Mouse (Mus musculus) midbrain, embryonic 10.5 days (tissue): ENCODE data around the gene Cfap45. TPM values are rescaled to one million over a fixed set of nuclear protein-coding genes. Genes with fewer than 3 reads are reported as not detected.

Experiments used
- DNase-seq: peaks from one replicate; pipeline ENCODE4 v3.0.0-alpha.2; 2017; ENCODE audit warnings: low spot score
- H3K27ac ChIP-seq: fragments of 300-500 bp; sonication (generic); replicated peaks from 2 replicates; pipeline ENCODE4 v1.5.1; 2016; ENCODE audit warnings: mild to moderate bottlenecking
- H3K27me3 ChIP-seq: fragments of 300-500 bp; sonication (generic); 2 replicates; pipeline ENCODE4 v1.6.1; 2016; ENCODE audit warnings: low read depth, mild to moderate bottlenecking; ENCODE audit not compliant: poor library complexity, severe bottlenecking
- H3K36me3 ChIP-seq: fragments of 300-500 bp; sonication (generic); 2 replicates; pipeline ENCODE4 v1.6.1; 2016; ENCODE audit warnings: mild to moderate bottlenecking, moderate library complexity
- H3K4me1 ChIP-seq: fragments of 300-500 bp; sonication (generic); 2 replicates; pipeline ENCODE4 v1.6.1; 2016
- H3K4me3 ChIP-seq: fragments of 300-500 bp; sonication (generic); 2 replicates; pipeline ENCODE4 v1.5.1; 2016; ENCODE audit warnings: mild to moderate bottlenecking, moderate library complexity
- H3K9me3 ChIP-seq: fragments of 300-500 bp; sonication (generic); replicated peaks from 2 replicates; pipeline ENCODE4 v1.6.1; 2016; ENCODE audit warnings: mild to moderate bottlenecking
- WGBS: fragments of 180-500 bp; shearing (Covaris S2); methylation state at CpG from one replicate; pipeline ENCODE4 v1.1.7; 2016; 5-methylcytosine and 5-hydroxymethylcytosine counted together
- polyA plus RNA-seq: library from polyadenylated mRNA; unstranded; fragments of >200 nt; fragmentation: Nextera tagmentation; extraction: Ambion mirVana; gene quantifications from 2 replicates; pipeline ENCODE4 v1.2.1, GENCODE M21; 2016

The Cfap45 gene
- polyA plus RNA-seq = 1.0 and 1.7 TPM in 2 replicates

DNA sequence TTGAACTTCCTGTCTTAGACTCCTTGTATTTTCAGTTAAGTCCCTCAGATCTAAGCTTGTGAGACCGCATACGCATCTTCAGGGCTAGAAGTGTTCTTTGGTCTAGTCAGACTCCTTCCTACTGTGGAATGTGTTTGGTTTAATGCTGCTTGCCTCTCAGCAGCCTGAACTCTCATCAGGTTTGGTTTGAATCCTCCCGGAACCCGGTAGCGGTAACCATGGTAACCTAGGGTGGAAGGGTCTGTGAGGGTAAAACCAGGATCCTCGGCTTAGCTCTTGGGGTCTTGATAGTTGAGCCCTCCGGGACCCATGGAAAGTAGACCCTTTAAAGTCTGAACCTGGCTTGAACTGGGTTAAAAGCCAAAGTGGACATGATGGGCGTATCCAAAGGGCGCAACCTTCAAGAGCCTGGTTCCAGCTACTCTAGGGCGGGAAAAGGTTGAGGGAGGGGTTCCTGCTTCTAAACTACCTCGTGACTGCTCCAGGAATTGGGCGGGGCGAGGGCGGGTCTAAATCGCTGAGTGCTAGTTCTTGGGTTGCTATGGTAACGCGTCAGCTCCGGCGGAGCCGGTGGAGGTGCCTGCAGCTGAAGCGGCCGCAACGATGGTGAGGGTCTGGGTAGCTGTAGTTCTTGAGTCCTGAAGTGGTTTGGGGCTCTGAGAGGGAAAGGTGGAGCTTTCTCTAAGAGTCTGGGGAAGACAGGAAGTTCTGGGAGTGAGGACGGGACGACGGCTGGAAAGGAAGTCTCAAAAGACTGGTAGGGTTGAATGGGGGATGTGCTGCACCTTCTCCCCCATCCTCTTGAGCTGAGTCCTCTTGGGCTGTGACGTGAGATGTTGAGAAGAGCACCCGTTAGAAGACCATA, at the start of gene Cfap45:
TSS of gene Cfap45 (plus strand) at position 226 of the 865 bp plus-strand sequence.
- Histone ChIP-seq H3K4me3 (peak within 1 kb of the TSS; percentile 47), H3K4me1 (peaks cover 32% of the 10 kb centered on the region), H3K27ac (peak within 1 kb of the TSS; percentile 81), H3K9me3 (peaks cover 9% of the 10 kb centered on the region; the same call in 1 of the 2 replicates), H3K36me3 (no peaks in the 10 kb centered on the region), H3K27me3 (peaks cover 37% of the 10 kb centered on the region)
- 2% methylated on average over 28 of the region's 28 CpGs for WGBS
- peak; percentile 94 for DNase-seq

DNA sequence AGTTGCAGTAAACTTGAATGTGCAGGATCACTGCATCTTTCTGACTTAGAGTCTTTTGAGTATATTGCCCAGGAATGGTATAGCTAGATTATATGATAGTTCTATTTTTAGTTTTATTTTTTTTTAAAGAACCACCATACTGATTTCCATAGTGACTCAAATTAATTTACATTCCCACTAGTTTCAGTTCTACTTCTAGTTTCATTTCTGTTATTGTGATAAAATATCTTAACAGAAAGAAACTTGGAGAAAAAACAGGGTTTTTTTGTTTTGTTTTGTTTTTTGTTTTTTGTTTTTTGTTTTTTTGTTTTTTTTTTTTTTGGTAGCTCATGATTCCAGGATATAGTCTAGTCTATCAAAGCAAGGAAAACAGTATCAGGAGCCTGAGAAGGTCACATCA, 47.7 kb upstream of the Cfap45 start:
- no peak for DNase-seq
- Histone ChIP-seq H3K36me3 (no peaks in the 10 kb centered on the region), H3K27me3 (no peaks in the 10 kb centered on the region), H3K27ac (no peak overlapping the region), H3K4me3 (no peak overlapping the region), H3K4me1 (0 out of 2 replicates have a peak, but pooled peaks cover 3% of the 10 kb centered on the region), H3K9me3 (no peaks in the 10 kb centered on the region)

DNA sequence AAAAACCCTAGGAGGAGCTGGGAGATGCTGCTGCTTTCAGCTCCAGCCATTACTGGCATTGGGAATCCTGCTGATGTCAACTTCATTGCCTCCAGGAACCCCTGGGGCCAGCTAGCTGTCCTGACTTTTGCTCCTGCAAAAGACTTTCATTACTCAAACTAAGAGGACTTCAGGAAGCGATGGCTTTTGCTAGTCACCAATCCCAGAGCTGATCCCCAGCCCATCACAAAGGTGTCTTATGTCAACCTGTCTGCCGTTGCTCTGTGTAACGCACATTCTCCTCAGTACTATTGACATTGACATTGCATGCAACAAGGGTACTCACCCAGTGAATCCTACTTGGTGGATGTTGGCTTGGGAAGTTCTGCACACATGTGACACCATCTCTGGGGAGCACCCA, 46.4 kb upstream of the Cfap45 start:
- no peak for DNase-seq
- Histone ChIP-seq H3K4me1 (0 out of 2 replicates have a peak, but pooled peaks cover 3% of the 10 kb centered on the region), H3K27me3 (0 out of 2 replicates have a peak, but pooled peaks cover 6% of the 10 kb centered on the region), H3K4me3 (no peak overlapping the region), H3K9me3 (no peaks in the 10 kb centered on the region), H3K27ac (no peak overlapping the region), H3K36me3 (no peaks in the 10 kb centered on the region)
- 73% methylated on average over 3 of the region's 3 CpGs for WGBS

DNA sequence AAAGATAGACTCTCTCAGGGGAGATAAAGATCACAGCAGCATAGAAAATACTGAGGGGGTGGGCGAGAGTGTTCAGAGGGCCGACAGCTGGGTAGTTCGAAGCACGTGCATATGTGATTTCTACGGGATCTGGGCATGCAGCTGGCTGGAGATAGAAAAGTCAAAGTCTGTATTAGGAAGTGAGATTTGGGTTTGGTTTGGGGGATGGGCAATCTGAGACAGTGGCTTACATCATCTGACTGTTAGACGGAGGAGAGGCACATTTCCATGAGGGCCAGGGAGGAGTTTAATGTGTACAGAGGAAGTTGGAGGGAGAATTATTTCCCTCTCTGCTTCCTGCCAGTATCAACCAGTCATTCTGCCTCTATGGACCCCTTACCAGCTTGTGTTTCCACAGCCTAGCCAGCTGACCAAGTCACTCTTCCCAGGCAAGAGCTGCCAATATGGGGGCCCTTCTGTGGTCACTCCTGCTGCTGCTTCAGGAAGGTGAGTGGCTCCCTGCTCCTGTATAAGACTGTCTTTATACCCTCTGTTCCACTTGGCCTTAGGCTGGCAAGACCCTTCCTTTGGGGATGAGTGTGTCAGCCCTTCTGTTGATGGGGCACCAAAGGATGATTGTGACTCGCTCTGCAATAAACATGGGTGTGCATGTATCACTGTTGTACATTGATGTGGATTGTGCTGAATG, 45.4 kb upstream of the Cfap45 start, which contains the start of gene Slamf9:
TSS of gene Slamf9 (plus strand) at position 305 of the 688 bp plus-strand sequence.
- Histone ChIP-seq H3K27me3 (peaks cover 12% of the 10 kb centered on the region), H3K9me3 (no peaks in the 10 kb centered on the region), H3K27ac (no peak within 1 kb of the TSS), H3K4me3 (no peak within 1 kb of the TSS), H3K36me3 (no peaks in the 10 kb centered on the region), H3K4me1 (no peaks in the 10 kb centered on the region)
- no peak for DNase-seq
- WGBS = 85% methylated on average over 7 of the region's 7 CpGs

DNA sequence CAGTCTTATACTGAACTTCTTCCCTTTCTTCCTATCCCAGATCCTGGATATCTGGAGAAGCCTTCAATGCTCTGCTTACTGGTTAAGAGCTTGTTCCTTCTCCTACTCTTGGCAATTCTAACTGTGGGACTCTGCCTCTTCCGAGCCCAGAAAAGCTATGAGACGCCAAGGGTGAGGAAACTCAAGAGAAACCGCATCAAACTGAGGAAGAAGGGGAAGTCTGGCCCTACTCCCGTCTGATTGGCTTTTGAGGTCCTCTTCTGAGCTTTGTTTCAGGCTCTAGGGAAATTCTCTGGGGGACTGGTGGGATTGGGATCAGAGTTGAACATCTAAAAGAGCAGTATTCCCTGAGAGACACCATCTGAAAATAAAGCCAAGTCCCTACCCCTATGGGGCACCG, 42.6 kb upstream of the Cfap45 start:
- Histone ChIP-seq H3K4me3 (no peak overlapping the region), H3K27me3 (peaks cover 23% of the 10 kb centered on the region), H3K36me3 (no peaks in the 10 kb centered on the region), H3K9me3 (no peaks in the 10 kb centered on the region), H3K4me1 (peaks cover 16% of the 10 kb centered on the region), H3K27ac (no peak overlapping the region)
- no peak for DNase-seq
- WGBS = 89% methylated on average over 5 of the region's 5 CpGs

DNA sequence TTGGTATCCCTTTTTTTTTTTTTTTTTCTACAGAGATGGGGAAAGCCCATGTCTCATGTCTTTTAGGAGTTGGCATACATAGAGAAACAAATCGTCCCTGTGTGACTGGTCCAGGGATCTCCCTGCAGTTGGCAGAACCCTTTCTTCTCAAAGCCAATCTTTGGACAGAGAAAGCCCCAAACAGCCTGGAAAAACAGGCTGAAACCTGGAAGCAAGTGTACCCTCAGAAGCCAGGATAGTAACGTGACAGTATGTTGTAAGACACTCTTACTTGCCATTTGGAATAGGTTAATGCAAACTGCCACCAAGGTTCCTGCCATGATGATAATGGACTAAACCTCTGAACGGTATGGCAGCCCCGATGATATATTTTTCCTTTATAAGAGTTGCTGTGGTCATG, 40.2 kb upstream of the Cfap45 start:
- 94% methylated on average over 4 of the region's 4 CpGs for WGBS
- no peak overlapping the region for H3K27ac ChIP-seq

DNA sequence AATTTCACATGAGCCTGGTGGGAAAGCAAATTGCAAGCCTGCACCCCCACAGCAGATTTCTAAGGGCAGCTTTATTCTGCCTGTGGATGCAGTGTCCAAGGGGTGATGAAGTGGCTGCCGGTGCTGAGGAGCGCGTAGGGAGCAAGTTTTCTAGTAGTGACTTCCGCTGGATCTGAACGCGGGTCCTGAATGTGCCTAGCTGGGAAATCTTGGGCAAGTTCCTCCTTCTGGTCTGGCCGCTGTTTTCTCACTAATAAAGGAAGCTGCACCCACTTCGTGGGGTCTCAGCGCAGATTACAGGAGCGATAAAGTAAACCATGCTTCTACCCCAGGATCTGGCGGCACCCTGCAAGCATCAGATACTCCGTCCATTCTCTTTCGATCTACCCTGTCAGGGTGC, 39.5 kb upstream of the Cfap45 start:
- Histone ChIP-seq H3K27me3 (peaks cover 23% of the 10 kb centered on the region), H3K27ac (peak overlapping the region; percentile 93), H3K36me3 (peaks cover 15% of the 10 kb centered on the region), H3K4me1 (peaks cover 47% of the 10 kb centered on the region), H3K4me3 (peak overlapping the region; percentile 79), H3K9me3 (no peaks in the 10 kb centered on the region)
- no peak for DNase-seq
- 20% methylated on average over 13 of the region's 13 CpGs for WGBS

More for the DNA sequence above, 40.2 kb upstream of the Cfap45 start:
- H3K27me3 ChIP-seq = peaks cover 23% of the 10 kb centered on the region
- H3K36me3 ChIP-seq = peaks cover 11% of the 10 kb centered on the region
- no peak for DNase-seq
- H3K9me3 ChIP-seq = no peaks in the 10 kb centered on the region
- peaks cover 40% of the 10 kb centered on the region for H3K4me1 ChIP-seq
- no peak overlapping the region for H3K4me3 ChIP-seq

DNA sequence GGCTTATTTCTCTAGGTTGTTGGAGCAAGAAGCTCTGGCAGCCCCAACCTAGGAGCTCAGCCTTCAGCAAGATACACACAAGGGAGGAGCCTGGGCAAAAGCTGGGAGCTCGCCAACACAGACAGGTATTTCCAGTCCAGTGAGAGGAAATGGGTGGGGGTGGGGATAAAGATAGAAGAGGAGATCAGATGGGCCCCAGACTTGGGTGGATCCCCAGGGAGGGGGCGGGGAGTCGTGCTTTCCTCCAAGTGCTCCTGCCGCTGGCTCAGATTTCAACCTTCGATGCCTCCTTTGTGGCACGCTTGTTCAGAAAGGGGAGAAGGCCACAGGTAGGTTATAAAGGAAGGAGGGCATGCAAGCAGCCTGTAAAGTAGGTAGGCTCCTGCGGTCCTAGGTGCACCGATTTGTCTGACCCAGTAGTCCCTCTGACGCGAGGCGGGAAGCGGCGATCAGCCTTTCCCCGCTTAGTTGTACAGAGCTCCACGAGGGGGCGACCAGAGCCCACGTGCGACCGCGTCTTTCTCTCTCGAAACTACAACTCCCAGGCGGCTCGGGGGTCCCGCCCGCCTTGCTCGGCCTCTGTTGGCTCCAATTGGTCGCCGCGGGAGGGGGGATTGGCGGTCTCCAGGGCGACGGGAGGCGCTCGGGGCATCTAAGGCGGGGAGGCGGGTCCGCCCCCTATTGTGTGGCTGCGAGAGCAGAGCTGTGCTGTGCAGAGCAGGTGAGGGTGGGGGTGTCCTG, 38.9 kb upstream of the Cfap45 start, which contains the start of gene Igsf9:
TSS of gene Igsf9 (plus strand) at position 249 of the 741 bp plus-strand sequence.
- DNase-seq = peak; percentile 97
- peak within 1 kb of the TSS; percentile 93 for H3K27ac ChIP-seq
- WGBS = under 1% methylated on average over 38 of the region's 38 CpGs
- H3K27me3 ChIP-seq = peaks cover 23% of the 10 kb centered on the region
- peaks cover 15% of the 10 kb centered on the region for H3K36me3 ChIP-seq
- H3K4me1 ChIP-seq = peaks cover 53% of the 10 kb centered on the region
- no peaks in the 10 kb centered on the region for H3K9me3 ChIP-seq
- H3K4me3 ChIP-seq = peak within 1 kb of the TSS; percentile 79

DNA sequence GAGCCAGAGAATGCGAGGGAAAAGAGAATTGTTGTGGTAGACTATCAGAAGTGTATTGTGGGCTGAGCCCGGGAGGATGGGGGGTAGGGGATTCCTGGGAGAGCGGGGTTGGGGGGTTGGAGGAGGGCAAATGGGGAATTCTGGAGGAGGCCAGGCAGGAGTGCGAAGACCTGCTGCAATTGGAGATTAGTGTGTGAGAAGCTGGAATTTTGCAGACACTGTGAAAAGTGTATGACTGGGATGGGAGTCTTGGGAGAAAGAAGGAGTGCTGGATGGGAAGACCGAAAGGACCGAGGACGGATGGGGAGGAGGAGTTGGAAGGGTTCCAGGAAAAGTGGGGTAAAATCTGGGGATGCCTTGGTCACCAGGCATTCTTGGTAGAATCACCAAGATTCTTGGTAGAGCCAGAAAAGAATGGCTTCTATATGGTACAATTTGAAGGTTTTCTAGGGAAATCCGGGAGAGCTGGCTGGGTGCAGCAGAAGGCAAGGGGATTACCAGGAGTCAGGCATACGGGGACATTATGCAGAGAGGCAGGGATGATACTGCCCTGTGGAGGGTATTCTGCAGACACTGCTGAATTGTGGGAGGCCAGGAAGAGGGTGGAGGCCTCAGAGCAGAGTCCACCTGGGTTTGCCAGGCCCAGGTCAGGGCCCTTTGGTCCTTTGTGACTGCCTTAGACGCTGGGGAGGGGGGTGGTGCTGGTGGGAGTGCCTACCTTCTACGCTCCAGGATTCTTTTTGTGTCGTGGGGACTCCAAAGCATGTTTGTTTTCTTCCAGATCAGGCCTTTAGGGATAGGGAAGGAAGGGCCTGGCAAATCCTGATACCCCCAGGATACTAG, 37.9 kb upstream of the Cfap45 start:
- under 1% methylated on average over 12 of the region's 12 CpGs for WGBS
- peak; percentile 36 for DNase-seq
- peaks cover 23% of the 10 kb centered on the region for H3K27me3 ChIP-seq
- peak overlapping the region; percentile 79 for H3K4me3 ChIP-seq
- H3K27ac ChIP-seq = peak overlapping the region; percentile 93
- H3K4me1 ChIP-seq = peaks cover 63% of the 10 kb centered on the region
- peaks cover 26% of the 10 kb centered on the region for H3K36me3 ChIP-seq
- H3K9me3 ChIP-seq = no peaks in the 10 kb centered on the region

DNA sequence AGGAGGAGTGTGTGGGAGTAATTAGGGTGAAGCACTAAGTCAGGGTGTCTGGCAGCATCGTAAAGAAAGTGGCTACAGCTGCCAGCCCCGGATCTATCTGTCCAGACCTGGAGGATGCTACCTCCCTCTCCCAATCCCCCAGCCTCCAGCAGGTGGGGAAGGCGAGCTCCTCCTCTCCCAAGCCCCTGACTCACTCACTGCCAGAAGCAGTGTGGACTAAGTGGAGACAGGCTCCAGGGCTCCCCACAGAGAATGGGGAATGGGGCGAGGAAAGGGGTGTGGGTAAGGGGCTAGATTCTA, 37.3 kb upstream of the Cfap45 start:
- H3K36me3 ChIP-seq = peaks cover 31% of the 10 kb centered on the region
- peak overlapping the region; percentile 79 for H3K4me3 ChIP-seq
- no peak for DNase-seq
- H3K27ac ChIP-seq = peak overlapping the region; percentile 93
- peaks cover 20% of the 10 kb centered on the region for H3K27me3 ChIP-seq
- WGBS = 18% methylated on average over 4 of the region's 4 CpGs
- H3K4me1 ChIP-seq = peaks cover 69% of the 10 kb centered on the region
- no peaks in the 10 kb centered on the region for H3K9me3 ChIP-seq

DNA sequence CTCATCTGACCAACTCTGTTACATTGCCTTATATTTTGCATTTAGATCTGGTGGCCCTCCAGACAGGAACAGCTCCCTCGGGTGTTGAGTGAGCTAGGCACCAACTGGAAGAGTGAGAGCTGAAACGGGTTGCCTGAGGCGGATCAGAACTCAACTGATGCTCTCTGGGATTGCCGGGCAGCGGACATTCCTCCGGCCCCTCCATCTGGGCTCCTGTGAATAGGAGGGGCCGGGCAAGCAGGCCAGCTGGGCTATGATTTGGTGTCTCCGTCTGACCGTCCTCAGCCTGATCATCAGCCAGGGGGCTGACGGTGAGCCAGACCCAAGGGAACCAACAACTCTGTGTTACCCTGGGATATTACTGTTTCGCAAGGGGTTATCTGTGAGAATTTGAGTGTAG, 36.4 kb upstream of the Cfap45 start:
- peak; percentile 43 for DNase-seq
- peaks cover 76% of the 10 kb centered on the region for H3K4me1 ChIP-seq
- H3K36me3 ChIP-seq = peaks cover 40% of the 10 kb centered on the region
- peak overlapping the region; percentile 79 for H3K4me3 ChIP-seq
- H3K27me3 ChIP-seq = peaks cover 17% of the 10 kb centered on the region
- whole genome bisulfite sequencing = 35% methylated on average over 11 of the region's 11 CpGs
- no peaks in the 10 kb centered on the region for H3K9me3 ChIP-seq
- peak overlapping the region; percentile 93; the same call in 1 of the 2 replicates for H3K27ac ChIP-seq

DNA sequence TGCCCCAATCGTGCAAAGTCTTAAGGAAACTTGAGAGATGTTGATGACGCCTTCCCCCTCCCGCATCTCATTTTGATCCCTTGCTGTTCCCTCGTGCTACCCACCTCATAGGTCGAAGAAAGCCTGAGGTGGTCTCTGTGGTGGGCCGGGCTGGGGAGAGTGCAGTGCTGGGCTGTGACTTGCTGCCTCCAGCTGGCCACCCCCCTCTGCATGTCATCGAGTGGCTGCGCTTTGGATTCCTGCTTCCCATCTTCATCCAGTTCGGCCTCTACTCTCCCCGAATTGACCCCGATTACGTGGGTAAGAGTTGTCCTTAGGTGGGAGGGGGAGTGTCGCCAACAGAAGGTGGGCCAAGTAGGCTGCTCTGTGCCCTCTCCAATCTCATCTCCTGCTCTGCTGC, 35.9 kb upstream of the Cfap45 start:
- no peak for DNase-seq
- Histone ChIP-seq H3K27ac (peak overlapping the region; percentile 93), H3K9me3 (no peaks in the 10 kb centered on the region), H3K36me3 (peaks cover 45% of the 10 kb centered on the region), H3K4me3 (peak overlapping the region; percentile 79), H3K4me1 (peaks cover 78% of the 10 kb centered on the region), H3K27me3 (peaks cover 16% of the 10 kb centered on the region)
- 61% methylated on average over 13 of the region's 13 CpGs for WGBS
